Mouse (Mus musculus) heart, embryonic 11.5 days (tissue): ENCODE measurements around the gene Pbx3. TPM values are rescaled to one million over a fixed set of nuclear protein-coding genes. Genes with fewer than 3 reads are reported as not detected.

Source experiments
- ATAC-seq: fragments of 200-750 bp; cut with Nextera tagmentation; replicated peaks from 2 replicates; pipeline ENCODE4 v1.8.0; 2017; ENCODE audit warnings: moderate library complexity; ENCODE audit not compliant: insufficient number of reproducible peaks, low FRiP score, low TSS enrichment
- H3K27ac ChIP-seq: fragments of 300-500 bp; sonication (generic); 2 replicates; pipeline ENCODE4 v1.5.1; 2014; ENCODE audit warnings: mild to moderate bottlenecking, low read depth, low read length
- H3K27me3 ChIP-seq: fragments of 300-500 bp; sonication (generic); 2 replicates; pipeline ENCODE4 v1.6.1; 2014; ENCODE audit warnings: mild to moderate bottlenecking, low read length, mixed read lengths; ENCODE audit not compliant: control insufficient read depth, insufficient read depth
- H3K36me3 ChIP-seq: fragments of 300-500 bp; sonication (generic); 2 replicates; pipeline ENCODE4 v1.6.1; 2014; ENCODE audit warnings: mild to moderate bottlenecking, low read length, moderate library complexity, mixed read lengths; ENCODE audit not compliant: control insufficient read depth, insufficient read depth
- H3K4me1 ChIP-seq: fragments of 300-500 bp; sonication (generic); 2 replicates; pipeline ENCODE4 v1.6.1; 2014; ENCODE audit warnings: low read length; ENCODE audit not compliant: control insufficient read depth, insufficient read depth
- H3K4me2 ChIP-seq: fragments of 300-500 bp; sonication (generic); 2 replicates; pipeline ENCODE4 v1.6.1; 2014; ENCODE audit warnings: mild to moderate bottlenecking, moderate library complexity
- H3K4me3 ChIP-seq: fragments of 300-500 bp; sonication (generic); 2 replicates; pipeline ENCODE4 v1.5.1; 2014; ENCODE audit warnings: low read depth, low read length
- H3K9ac ChIP-seq: fragments of 300-500 bp; sonication (generic); 2 replicates; pipeline ENCODE4 v1.6.1; 2014; ENCODE audit warnings: mild to moderate bottlenecking, low read depth, low read length, moderate library complexity
- H3K9me3 ChIP-seq: fragments of 300-500 bp; sonication (generic); replicated peaks from 2 replicates; pipeline ENCODE4 v1.6.1; 2016; ENCODE audit warnings: low read length; ENCODE audit not compliant: control insufficient read depth
- WGBS: fragments of 180-500 bp; shearing (Covaris S2); extraction: QIAGEN DNeasy Blood & Tissue Kit; methylation state at CpG from one replicate; pipeline ENCODE4 v1.1.7; 2014; ENCODE audit not compliant: insufficient replicate concordance; 5-methylcytosine and 5-hydroxymethylcytosine counted together
- polyA plus RNA-seq: library from polyadenylated mRNA; unstranded; fragments of >200 nt; fragmentation: Nextera tagmentation; extraction: Ambion mirVana; gene quantifications from 2 replicates; pipeline ENCODE4 v1.2.1, GENCODE M21; 2014

Gene Pbx3
- polyA plus RNA-seq, 1 experiment from 2014 or later: 29.1 TPM

DNA sequence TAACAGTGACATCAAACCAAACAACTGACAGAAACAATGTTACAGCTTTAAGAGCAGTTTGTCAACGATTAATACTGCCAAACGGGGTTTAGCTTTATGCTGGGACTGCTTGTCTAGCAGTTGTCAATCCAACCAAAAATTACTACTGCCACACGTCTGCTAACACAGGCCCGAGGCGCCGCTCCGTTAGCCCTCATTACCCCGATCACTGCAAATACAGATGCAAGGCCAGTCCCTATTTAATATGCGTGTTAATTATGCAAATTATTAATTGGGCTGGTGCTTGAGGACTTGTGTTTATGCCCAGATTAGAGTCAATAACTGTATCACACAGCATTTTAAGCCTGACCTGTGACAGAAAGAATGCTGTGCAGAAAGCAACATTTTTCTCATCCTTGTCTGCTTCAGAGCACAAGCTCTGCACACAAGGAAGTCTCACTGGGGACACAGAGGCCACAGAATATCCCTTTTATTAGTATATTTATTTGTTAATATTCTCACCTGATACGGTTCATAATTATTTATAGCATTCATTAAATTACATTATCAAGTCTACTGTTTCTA, 97.2 kb downstream of the Pbx3 start:
- 84% methylated on average over 10 of the region's 10 CpGs for WGBS
- H3K9me3 ChIP-seq: no peaks in the 10 kb centered on the region

DNA sequence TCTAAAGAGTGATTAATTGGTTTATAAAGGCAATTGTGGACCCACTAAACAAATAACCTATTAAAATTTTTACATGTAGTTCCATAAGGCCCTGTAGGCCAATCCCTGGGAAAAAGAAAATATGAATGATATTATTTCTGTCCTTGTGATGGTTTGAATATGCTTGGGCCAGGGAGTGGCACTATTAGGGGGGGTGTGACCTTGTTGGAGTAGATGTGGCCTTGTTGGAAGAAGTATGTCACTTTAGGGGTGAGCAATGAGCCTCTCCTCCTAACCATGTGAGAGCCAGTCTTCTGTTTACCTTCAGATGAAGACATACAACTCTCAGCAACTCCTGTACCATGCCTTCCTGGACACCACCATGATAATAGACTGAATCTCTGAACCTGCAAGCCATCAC, 110.9 kb downstream of the Pbx3 start:
- ATAC-seq: no peak
- Histone ChIP-seq H3K36me3 (no peaks in the 10 kb centered on the region), H3K4me3 (no peak overlapping the region), H3K4me1 (0 out of 2 replicates have a peak, but pooled peaks cover 2% of the 10 kb centered on the region), H3K9ac (no peak overlapping the region), H3K9me3 (no peaks in the 10 kb centered on the region), H3K27me3 (no peaks in the 10 kb centered on the region), H3K4me2 (no peak overlapping the region), H3K27ac (no peak overlapping the region)

More for the DNA sequence above, 97.2 kb downstream of the Pbx3 start:
- Histone ChIP-seq H3K4me3 (no peak overlapping the region), H3K4me2 (no peak overlapping the region), H3K4me1 (no peaks in the 10 kb centered on the region), H3K27me3 (no peaks in the 10 kb centered on the region), H3K36me3 (no peaks in the 10 kb centered on the region), H3K9ac (no peak overlapping the region), H3K27ac (no peak overlapping the region)
- no peak for ATAC-seq

DNA sequence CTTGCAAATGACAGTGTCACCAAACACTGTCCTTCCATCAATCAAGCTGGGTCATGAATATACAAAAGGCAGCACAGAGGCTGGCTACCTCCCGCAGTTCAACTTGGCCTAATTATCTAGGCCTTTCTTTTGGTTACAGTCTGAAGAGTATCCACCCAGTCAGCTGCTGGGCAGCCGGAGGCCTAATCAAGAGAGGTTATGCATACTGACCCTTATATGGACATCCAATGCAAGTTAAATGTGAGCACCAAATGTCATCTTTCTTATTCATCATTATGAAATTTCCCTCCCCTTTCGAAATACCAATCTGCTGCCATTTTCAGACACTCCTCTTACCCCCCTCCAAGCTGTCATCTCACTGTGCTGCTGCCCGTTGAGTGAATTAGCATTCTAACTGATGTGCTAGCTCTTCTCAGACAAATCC, 112.3 kb downstream of the Pbx3 start:
- no peak overlapping the region for H3K9ac ChIP-seq
- H3K4me3 ChIP-seq: no peak overlapping the region
- H3K4me1 ChIP-seq: 0 out of 2 replicates have a peak, but pooled peaks cover 2% of the 10 kb centered on the region
- no peaks in the 10 kb centered on the region for H3K36me3 ChIP-seq
- no peak overlapping the region for H3K4me2 ChIP-seq
- H3K9me3 ChIP-seq: no peaks in the 10 kb centered on the region
- H3K27me3 ChIP-seq: no peaks in the 10 kb centered on the region
- no peak overlapping the region for H3K27ac ChIP-seq
- 47% methylated on average over 4 of the region's 4 CpGs for WGBS
- ATAC-seq: no peak

DNA sequence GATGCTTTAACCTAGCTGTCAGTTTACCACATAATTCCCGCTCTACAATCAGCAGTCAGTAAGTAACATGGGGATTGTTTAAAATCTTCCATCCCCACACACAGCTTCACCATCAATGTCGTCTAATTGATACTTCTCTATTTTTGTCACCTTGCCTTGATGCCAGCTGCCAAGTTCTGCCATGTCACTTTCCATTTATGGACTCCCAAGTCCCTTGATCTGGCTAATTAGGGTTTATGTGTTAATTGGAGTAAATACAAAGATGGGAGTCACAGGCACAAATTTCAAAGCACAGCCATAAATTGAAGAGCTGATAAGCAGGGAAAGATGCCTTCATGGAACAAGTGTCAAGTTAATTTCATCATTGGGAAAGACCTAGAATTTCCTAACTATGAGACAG, 114.7 kb downstream of the Pbx3 start:
- no peak for ATAC-seq
- H3K4me2 ChIP-seq: no peak overlapping the region
- 70% methylated on average over 2 of the region's 2 CpGs for WGBS
- H3K27ac ChIP-seq: no peak overlapping the region
- no peak overlapping the region for H3K9ac ChIP-seq
- no peak overlapping the region for H3K4me3 ChIP-seq
- 0 out of 2 replicates have a peak, but pooled peaks cover 5% of the 10 kb centered on the region for H3K4me1 ChIP-seq
- no peaks in the 10 kb centered on the region for H3K36me3 ChIP-seq
- H3K9me3 ChIP-seq: no peaks in the 10 kb centered on the region
- H3K27me3 ChIP-seq: no peaks in the 10 kb centered on the region

DNA sequence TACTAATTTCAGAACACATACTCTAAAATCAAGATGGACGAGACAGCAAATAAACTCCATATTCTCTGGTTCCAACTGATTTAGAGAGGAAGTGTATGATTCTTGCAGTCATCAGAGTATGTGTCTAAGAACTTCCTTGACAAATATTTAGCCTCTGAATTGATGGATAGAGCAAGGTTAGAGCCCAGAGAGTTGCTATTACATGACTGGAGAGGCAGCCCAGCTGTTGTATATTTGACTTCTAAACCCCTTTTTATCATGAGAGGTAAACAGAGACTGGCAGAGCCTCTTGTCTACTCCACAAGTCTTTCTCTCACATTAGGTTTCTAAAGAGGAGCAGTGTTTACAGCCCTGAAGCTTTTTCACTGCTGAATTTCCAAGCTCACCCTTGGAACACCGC, 115.3 kb downstream of the Pbx3 start:
- Histone ChIP-seq H3K36me3 (no peaks in the 10 kb centered on the region), H3K4me3 (no peak overlapping the region), H3K4me1 (0 out of 2 replicates have a peak, but pooled peaks cover 5% of the 10 kb centered on the region), H3K9me3 (no peaks in the 10 kb centered on the region), H3K27me3 (no peaks in the 10 kb centered on the region), H3K9ac (no peak overlapping the region), H3K4me2 (no peak overlapping the region), H3K27ac (no peak overlapping the region)
- WGBS: 79% methylated on average over 2 of the region's 2 CpGs
- no peak for ATAC-seq

DNA sequence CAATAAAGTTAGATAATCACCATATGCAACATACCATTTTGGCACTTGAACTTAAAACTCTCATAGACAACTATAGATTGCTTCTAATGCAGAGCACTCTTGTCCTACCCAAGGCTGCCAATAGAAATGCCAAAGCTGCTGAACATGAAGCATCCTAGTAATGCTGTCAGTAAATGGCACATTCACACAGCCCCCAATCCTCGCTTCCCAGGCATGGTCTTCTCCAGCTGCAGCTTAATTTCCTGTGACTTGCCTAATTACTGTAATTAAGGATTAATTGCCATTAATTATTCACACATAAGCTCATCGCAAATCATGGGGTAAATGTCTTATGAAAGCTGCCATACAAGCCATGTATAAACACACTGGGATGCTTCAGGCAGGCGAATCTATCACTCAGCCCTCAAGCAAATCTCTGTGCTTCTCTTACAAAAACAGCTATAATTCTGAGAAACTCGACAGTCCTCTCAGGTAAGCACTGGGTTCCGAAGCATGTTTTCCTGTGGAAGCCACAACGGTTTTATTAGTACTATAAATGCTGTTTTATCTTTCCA, 116.9 kb downstream of the Pbx3 start:
- ATAC-seq: no peak
- no peaks in the 10 kb centered on the region for H3K36me3 ChIP-seq
- no peak overlapping the region for H3K27ac ChIP-seq
- no peak overlapping the region for H3K4me3 ChIP-seq
- no peak overlapping the region for H3K9ac ChIP-seq
- H3K4me1 ChIP-seq: 0 out of 2 replicates have a peak, but pooled peaks cover 5% of the 10 kb centered on the region
- no peak overlapping the region for H3K4me2 ChIP-seq
- H3K9me3 ChIP-seq: no peaks in the 10 kb centered on the region
- 77% methylated on average over 6 of the region's 6 CpGs for WGBS
- H3K27me3 ChIP-seq: no peaks in the 10 kb centered on the region

DNA sequence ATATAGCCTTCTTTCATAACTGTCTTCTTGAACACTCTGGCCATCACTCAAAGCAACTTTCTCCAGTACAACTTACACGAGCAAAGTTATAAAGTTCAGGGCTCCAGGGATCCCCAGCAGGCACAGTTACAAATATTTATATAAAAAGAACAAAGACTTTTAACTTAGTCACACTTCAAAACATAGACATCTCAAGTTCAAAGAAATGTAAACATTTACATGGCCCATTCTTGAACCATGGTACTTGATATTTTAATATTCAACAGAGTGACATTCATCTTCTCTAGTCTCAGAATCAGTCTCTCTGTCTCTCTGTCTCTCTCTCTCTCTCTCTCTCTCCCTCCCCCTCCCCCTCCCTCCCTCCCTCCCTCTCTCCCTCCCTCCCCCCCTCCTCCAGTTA, 119.3 kb downstream of the Pbx3 start:
- no peaks in the 10 kb centered on the region for H3K36me3 ChIP-seq
- H3K9me3 ChIP-seq: no peaks in the 10 kb centered on the region
- no peak overlapping the region for H3K27ac ChIP-seq
- H3K4me1 ChIP-seq: peaks cover 9% of the 10 kb centered on the region; the same call in 1 of the 2 replicates
- no peak overlapping the region for H3K4me2 ChIP-seq
- H3K9ac ChIP-seq: no peak overlapping the region
- 25% methylated on average over 1 of the region's 1 CpGs for WGBS
- no peak overlapping the region for H3K4me3 ChIP-seq
- no peaks in the 10 kb centered on the region for H3K27me3 ChIP-seq
- no peak for ATAC-seq

DNA sequence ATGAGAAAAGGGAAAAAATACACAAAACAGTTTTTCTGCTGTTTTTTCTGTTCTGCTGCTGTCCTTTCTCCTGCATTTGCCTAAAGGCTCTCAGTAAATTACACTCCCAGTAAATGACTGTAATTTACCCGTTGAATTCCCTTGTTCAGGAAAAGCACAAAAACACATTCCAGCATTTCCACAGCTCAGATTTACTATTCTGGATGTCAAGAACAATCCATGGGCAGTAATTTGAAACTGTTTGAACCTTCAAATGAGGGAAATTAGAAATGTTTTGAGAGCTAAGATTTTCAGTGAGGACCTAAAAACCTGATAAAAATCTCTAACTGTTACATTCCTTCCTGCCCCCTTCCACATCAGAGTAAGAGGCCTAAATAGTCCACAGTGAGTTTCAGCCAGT, 119.8 kb downstream of the Pbx3 start:
- Histone ChIP-seq H3K9ac (no peak overlapping the region), H3K4me1 (peaks cover 9% of the 10 kb centered on the region; the same call in 1 of the 2 replicates), H3K4me3 (no peak overlapping the region), H3K27ac (no peak overlapping the region), H3K27me3 (no peaks in the 10 kb centered on the region), H3K36me3 (no peaks in the 10 kb centered on the region), H3K4me2 (no peak overlapping the region), H3K9me3 (no peaks in the 10 kb centered on the region)
- WGBS: 32% methylated on average over 1 of the region's 1 CpGs
- no peak for ATAC-seq

DNA sequence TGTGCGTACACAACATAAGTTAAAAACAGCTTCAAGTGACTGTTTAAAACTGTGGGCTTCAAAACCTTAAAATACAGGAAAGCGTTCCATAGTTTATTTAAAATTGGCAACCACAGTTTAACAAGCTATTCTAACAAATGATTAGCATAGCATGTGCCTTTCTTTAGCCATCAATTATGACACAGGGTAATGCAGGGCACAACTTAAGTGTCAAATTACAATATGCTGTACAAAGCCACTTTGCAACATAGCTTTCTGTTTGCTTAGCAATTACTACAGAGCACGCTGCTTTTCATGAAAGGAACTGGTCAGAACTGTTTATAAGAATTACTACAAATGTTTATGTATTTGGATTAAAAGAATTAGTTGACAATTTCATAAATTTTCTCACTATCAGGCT, 120.7 kb downstream of the Pbx3 start:
- no peak for ATAC-seq
- no peaks in the 10 kb centered on the region for H3K36me3 ChIP-seq
- H3K9ac ChIP-seq: no peak overlapping the region
- no peaks in the 10 kb centered on the region for H3K9me3 ChIP-seq
- H3K27me3 ChIP-seq: no peaks in the 10 kb centered on the region
- peaks cover 9% of the 10 kb centered on the region; the same call in 1 of the 2 replicates for H3K4me1 ChIP-seq
- no peak overlapping the region for H3K4me3 ChIP-seq
- 76% methylated on average over 3 of the region's 3 CpGs for WGBS
- no peak overlapping the region for H3K27ac ChIP-seq
- H3K4me2 ChIP-seq: no peak overlapping the region
